Mouse (Mus musculus) embryonic facial prominence, embryonic 15.5 days (tissue): ENCODE results near the gene Sbf1. TPM values are rescaled to one million over a fixed set of nuclear protein-coding genes. Genes with fewer than 3 reads are reported as not detected.

Source experiments
- ATAC-seq: fragments of 200-750 bp; cut with Nextera tagmentation; 2 replicates; pipeline ENCODE4 v1.8.0; 2017; ENCODE audit warnings: low read depth, moderate TSS enrichment; ENCODE audit not compliant: insufficient number of reproducible peaks, low FRiP score, low TSS enrichment
- H3K27ac ChIP-seq: fragments of 300-500 bp; sonication (generic); replicated peaks from 2 replicates; pipeline ENCODE4 v1.5.1; 2015; ENCODE audit warnings: mild to moderate bottlenecking, inconsistent platforms
- H3K27me3 ChIP-seq: fragments of 300-500 bp; sonication (generic); 2 replicates; pipeline ENCODE4 v1.6.1; 2015; ENCODE audit warnings: inconsistent platforms
- H3K36me3 ChIP-seq: fragments of 300-500 bp; sonication (generic); 2 replicates; pipeline ENCODE4 v1.6.1; 2015; ENCODE audit warnings: mild to moderate bottlenecking, inconsistent platforms
- H3K4me1 ChIP-seq: fragments of 300-500 bp; sonication (generic); 2 replicates; pipeline ENCODE4 v1.6.1; 2015; ENCODE audit warnings: inconsistent platforms
- H3K4me2 ChIP-seq: fragments of 300-500 bp; sonication (generic); replicated peaks from 2 replicates; pipeline ENCODE4 v1.6.1; 2015; ENCODE audit warnings: mild to moderate bottlenecking, inconsistent platforms
- H3K4me3 ChIP-seq: fragments of 300-500 bp; sonication (generic); replicated peaks from 2 replicates; pipeline ENCODE4 v1.5.1; 2015; ENCODE audit warnings: mild to moderate bottlenecking, inconsistent platforms
- H3K9ac ChIP-seq: fragments of 300-500 bp; sonication (generic); 2 replicates; pipeline ENCODE4 v1.6.1; 2015; ENCODE audit warnings: inconsistent platforms
- H3K9me3 ChIP-seq: fragments of 300-500 bp; sonication (generic); replicated peaks from 2 replicates; pipeline ENCODE4 v1.6.1; 2016; ENCODE audit warnings: inconsistent platforms
- WGBS: fragments of 180-500 bp; shearing (Covaris S2); methylation state at CpG from one replicate; pipeline ENCODE4 v1.1.7; 2015; 5-methylcytosine and 5-hydroxymethylcytosine counted together
- polyA plus RNA-seq: library from polyadenylated mRNA; unstranded; fragments of >200 nt; fragmentation: Nextera tagmentation; extraction: Ambion mirVana; gene quantifications from 2 replicates; pipeline ENCODE4 v1.2.1, GENCODE M21; 2015

Sbf1 gene
- 57.3 and 65.5 TPM in 2 replicates for polyA plus RNA-seq

DNA sequence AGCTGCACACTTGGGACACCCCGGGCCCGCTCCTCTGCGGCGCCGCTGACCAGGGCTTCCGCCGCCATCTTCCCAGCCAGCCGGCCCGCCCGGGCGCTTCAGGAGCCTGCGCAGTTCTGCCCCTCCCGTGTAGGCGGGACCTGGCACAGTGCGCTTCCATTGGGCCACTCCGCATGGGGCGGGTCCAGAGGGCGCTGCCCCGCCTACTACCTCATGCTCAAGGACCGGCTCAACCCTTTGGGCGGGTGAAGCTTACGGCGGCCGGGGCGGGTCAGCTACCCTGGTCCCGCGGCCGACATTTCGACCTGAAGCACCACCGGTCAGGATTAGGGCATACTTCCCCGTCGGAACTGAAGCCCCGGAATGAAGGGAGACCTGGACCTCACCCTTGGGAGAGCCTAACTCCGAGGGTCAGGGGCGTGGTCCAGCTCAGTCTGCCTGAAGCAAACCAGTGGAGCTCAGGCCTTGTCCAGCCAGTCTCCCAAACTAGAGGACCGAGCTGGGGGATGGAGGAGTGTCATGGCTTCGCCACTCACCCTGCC, at the start of gene Sbf1:
Gene Sbf1, minus strand, starts transcription at position 122 of the 542 bp plus-strand sequence.
- peak within 1 kb of the TSS; percentile 97 for H3K4me3 ChIP-seq
- H3K4me2 ChIP-seq: peak within 1 kb of the TSS; percentile 72
- H3K36me3 ChIP-seq: no peaks in the 10 kb centered on the region
- no peaks in the 10 kb centered on the region for H3K9me3 ChIP-seq
- peak within 1 kb of the TSS; percentile 85 for H3K9ac ChIP-seq
- H3K27ac ChIP-seq: peak within 1 kb of the TSS; percentile 48; the same call in 1 of the 2 replicates
- no peaks in the 10 kb centered on the region for H3K27me3 ChIP-seq
- WGBS: under 1% methylated on average over 37 of the region's 37 CpGs
- peak; percentile 100 for ATAC-seq
- peaks cover 24% of the 10 kb centered on the region for H3K4me1 ChIP-seq

DNA sequence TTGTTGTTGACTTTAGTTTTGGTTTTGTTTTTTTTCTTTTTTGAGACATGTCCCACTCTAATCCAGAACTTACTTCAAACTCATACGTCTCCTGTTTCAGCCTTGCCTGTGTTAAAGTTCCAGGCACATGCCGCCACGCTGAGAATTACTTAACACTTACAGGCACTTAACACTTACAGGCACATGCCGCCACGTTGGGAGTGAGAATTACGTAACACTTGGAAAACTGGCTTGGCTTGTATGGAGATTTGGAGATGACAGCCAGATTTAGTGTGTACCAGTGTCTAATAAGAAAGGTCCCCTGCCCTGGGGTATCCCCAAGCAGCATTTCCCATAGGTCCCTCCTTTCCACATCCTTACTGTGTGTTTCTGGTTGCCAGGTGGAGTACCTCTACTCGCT, 47.9 kb upstream of the Sbf1 start:
- no peak overlapping the region for H3K9ac ChIP-seq
- no peaks in the 10 kb centered on the region for H3K27me3 ChIP-seq
- H3K4me1 ChIP-seq: peaks cover under 1% of the 10 kb centered on the region; the same call in 1 of the 2 replicates
- H3K4me2 ChIP-seq: no peak overlapping the region
- no peak overlapping the region for H3K4me3 ChIP-seq
- H3K9me3 ChIP-seq: no peaks in the 10 kb centered on the region
- ATAC-seq: no peak
- H3K36me3 ChIP-seq: peaks cover 79% of the 10 kb centered on the region
- WGBS: 88% methylated on average over 7 of the region's 7 CpGs
- no peak overlapping the region for H3K27ac ChIP-seq

DNA sequence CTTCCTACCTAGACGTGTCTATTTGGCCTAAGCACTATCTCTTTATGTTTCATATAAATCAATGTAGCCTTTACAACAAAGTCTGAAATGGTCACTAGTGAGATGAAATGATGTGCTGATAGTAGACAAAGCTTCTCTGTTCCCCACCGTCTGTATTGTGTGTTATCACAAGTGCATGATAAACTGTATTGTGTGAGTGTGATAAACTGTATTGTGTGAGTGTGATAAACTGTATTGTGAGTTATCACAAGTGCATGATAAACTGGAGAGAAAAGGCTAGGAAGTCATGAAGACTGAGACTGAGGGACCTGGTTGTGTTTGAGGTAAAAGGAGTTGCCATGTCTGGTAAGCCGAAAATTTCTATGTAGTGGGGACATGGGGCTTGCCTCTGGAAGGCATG, 43.7 kb upstream of the Sbf1 start:
- ATAC-seq: no peak
- H3K4me1 ChIP-seq: peaks cover 25% of the 10 kb centered on the region
- H3K9me3 ChIP-seq: no peaks in the 10 kb centered on the region
- H3K27ac ChIP-seq: no peak overlapping the region
- WGBS: 76% methylated on average over 3 of the region's 3 CpGs
- H3K9ac ChIP-seq: no peak overlapping the region
- no peak overlapping the region for H3K4me2 ChIP-seq
- peaks cover 40% of the 10 kb centered on the region for H3K36me3 ChIP-seq
- H3K4me3 ChIP-seq: no peak overlapping the region
- no peaks in the 10 kb centered on the region for H3K27me3 ChIP-seq

GRCm38 (mm10) chr15:89356372-89356771, 41.3 kb upstream of the Sbf1 start:
- H3K9me3 ChIP-seq: no peaks in the 10 kb centered on the region
- H3K4me2 ChIP-seq: peak overlapping the region; percentile 74
- ATAC-seq: peak; percentile 56
- 0% methylated on average over 15 of the region's 15 CpGs for WGBS
- peak overlapping the region; percentile 91 for H3K4me3 ChIP-seq
- peak overlapping the region; percentile 83 for H3K9ac ChIP-seq
- H3K27me3 ChIP-seq: no peaks in the 10 kb centered on the region
- H3K36me3 ChIP-seq: peaks cover 45% of the 10 kb centered on the region
- H3K27ac ChIP-seq: peak overlapping the region; percentile 94
- H3K4me1 ChIP-seq: peaks cover 26% of the 10 kb centered on the region

DNA sequence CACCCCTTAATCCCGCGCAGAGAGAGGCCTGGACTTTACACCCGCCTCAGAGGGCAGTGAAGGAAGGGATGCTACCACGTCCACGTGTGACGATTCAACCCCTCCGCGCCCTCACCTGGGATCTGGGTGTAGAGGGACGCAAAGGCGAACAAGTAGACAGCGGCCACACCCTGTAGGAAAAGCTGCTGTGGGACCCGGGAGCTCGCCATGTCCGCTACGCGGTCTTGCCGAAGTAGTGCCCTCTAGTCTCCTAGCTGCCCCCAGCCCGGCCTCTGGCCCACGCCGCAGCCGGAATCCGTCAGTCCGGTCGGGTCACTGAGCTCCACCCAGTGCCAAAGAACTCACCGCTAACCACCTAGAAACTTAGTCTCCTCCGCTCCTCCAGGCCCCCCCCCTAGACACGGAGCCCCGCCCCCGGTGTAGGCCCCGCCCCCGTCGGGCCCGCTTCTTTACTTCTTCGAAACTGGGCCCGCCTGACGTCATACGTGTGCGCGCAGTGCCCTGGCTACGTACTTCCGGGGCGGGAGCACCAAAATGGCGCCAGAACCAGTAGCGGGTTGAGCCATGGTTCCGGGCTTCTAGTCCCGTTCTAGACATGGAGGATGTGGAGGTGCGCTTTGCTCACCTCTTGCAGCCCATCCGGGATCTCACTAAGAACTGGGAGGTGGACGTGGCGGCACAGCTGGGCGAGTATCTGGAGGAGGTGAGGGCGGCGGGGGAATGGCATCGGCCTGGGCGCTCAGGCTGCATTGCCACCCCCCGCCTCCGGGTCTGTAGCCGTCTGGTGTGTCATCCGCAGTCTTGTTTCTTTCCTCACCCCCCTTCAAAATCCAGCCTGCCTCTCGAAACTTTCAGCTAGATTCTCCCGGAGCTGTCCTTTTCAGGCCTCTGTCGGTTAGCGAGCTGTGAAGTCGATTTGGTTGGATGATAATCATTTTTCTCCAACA, 40.4 kb upstream of the Sbf1 start, which contains the start of the genes Lmf2 and Ncaph2:
Gene Lmf2, minus strand, starts transcription at position 419 of the 947 bp plus-strand sequence.
Gene Ncaph2, plus strand, starts transcription at position 479 of the 947 bp plus-strand sequence.
- peak; percentile 90 for ATAC-seq
- under 1% methylated on average over 64 of the region's 64 CpGs for WGBS
- H3K4me2 ChIP-seq: peak within 1 kb of the TSS; percentile 74
- peaks cover 45% of the 10 kb centered on the region for H3K36me3 ChIP-seq
- peak within 1 kb of the TSS; percentile 91 for H3K4me3 ChIP-seq
- no peaks in the 10 kb centered on the region for H3K9me3 ChIP-seq
- H3K27me3 ChIP-seq: no peaks in the 10 kb centered on the region
- peaks cover 26% of the 10 kb centered on the region for H3K4me1 ChIP-seq
- peak within 1 kb of the TSS; percentile 94 for H3K27ac ChIP-seq
- peak within 1 kb of the TSS; percentile 83 for H3K9ac ChIP-seq

DNA sequence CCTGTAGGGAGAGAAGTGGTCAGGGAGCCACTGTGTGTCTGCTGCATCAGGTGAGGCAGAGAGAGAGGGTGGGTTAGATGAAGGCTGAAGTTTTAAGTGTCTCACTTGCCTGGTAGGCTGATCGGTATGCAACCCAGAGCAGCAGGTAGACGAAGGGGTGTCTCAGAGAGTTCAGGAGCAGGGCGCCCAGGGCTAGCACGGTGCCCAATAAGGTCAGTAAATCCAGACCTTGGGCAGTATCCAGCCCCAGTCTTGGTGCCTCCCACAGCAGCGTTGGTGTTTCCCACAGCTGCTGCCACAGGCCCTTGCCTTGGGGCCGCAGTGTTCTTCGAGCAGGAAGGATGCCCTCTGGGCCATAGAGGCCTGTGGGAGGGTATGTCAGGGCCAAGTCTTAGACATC, 39.3 kb upstream of the Sbf1 start:
- no peak for ATAC-seq
- H3K27me3 ChIP-seq: no peaks in the 10 kb centered on the region
- peaks cover 26% of the 10 kb centered on the region for H3K4me1 ChIP-seq
- peak overlapping the region; percentile 91 for H3K4me3 ChIP-seq
- peak overlapping the region; percentile 80 for H3K9ac ChIP-seq
- H3K9me3 ChIP-seq: no peaks in the 10 kb centered on the region
- H3K36me3 ChIP-seq: peaks cover 47% of the 10 kb centered on the region
- peak overlapping the region; percentile 74 for H3K4me2 ChIP-seq
- 65% methylated on average over 7 of the region's 7 CpGs for WGBS
- no peak overlapping the region for H3K27ac ChIP-seq

- H3K9ac ChIP-seq: no peak overlapping the region
- H3K27me3 ChIP-seq: no peaks in the 10 kb centered on the region
- peaks cover 47% of the 10 kb centered on the region for H3K36me3 ChIP-seq
- peaks cover 26% of the 10 kb centered on the region for H3K4me1 ChIP-seq
- WGBS: 93% methylated on average over 16 of the region's 16 CpGs
- ATAC-seq: no peak
- H3K9me3 ChIP-seq: no peaks in the 10 kb centered on the region
- H3K4me3 ChIP-seq: no peak overlapping the region
- peak overlapping the region; percentile 74; the same call in 1 of the 2 replicates for H3K4me2 ChIP-seq
- no peak overlapping the region for H3K27ac ChIP-seq
These were observed 38.7 kb upstream of the Sbf1 start for GRCm38 (mm10) chr15:89353837-89354236.

GRCm38 (mm10) chr15:89352795-89353194, 37.7 kb upstream of the Sbf1 start:
- Histone ChIP-seq H3K4me3 (no peak overlapping the region), H3K9ac (no peak overlapping the region), H3K27me3 (no peaks in the 10 kb centered on the region), H3K9me3 (no peaks in the 10 kb centered on the region), H3K4me1 (peaks cover 24% of the 10 kb centered on the region), H3K36me3 (peaks cover 42% of the 10 kb centered on the region), H3K27ac (no peak overlapping the region), H3K4me2 (no peak overlapping the region)
- ATAC-seq: no peak
- 94% methylated on average over 12 of the region's 12 CpGs for WGBS

DNA sequence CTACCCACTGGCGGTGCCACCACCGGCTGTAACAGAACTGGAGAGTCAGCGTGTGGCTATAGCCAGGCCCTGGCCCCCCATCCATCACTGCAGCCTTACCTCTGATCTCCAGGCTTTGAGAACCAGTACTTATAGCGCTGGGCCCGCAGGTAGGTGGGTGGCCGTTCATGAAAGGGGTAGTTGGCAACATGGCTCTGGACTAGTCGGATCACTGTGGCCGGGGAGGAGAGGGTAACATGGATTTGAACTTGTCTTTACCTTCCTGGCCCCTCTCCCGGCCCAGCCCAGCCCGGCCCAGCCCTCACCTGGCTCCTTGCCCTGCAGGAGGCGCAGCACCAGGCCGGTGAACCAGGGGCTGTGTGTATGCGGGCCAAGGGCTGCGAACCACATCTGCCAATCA, 36.9 kb upstream of the Sbf1 start:
- 94% methylated on average over 14 of the region's 14 CpGs for WGBS
- H3K9ac ChIP-seq: no peak overlapping the region
- no peak for ATAC-seq
- peaks cover 42% of the 10 kb centered on the region for H3K36me3 ChIP-seq
- no peaks in the 10 kb centered on the region for H3K9me3 ChIP-seq
- no peak overlapping the region for H3K4me3 ChIP-seq
- peaks cover 17% of the 10 kb centered on the region for H3K4me1 ChIP-seq
- H3K27ac ChIP-seq: no peak overlapping the region
- H3K27me3 ChIP-seq: no peaks in the 10 kb centered on the region
- H3K4me2 ChIP-seq: no peak overlapping the region

- Histone ChIP-seq H3K27ac (no peak overlapping the region), H3K4me1 (peaks cover 12% of the 10 kb centered on the region), H3K4me3 (no peak overlapping the region), H3K9me3 (no peaks in the 10 kb centered on the region), H3K4me2 (no peak overlapping the region), H3K9ac (no peak overlapping the region), H3K36me3 (peaks cover 42% of the 10 kb centered on the region), H3K27me3 (no peaks in the 10 kb centered on the region)
- WGBS: 89% methylated on average over 15 of the region's 15 CpGs
- ATAC-seq: no peak
These were observed 36.2 kb upstream of the Sbf1 start for GRCm38 (mm10) chr15:89351302-89351701.

GRCm38 (mm10) chr15:89350447-89350846, 35.3 kb upstream of the Sbf1 start:
- Histone ChIP-seq H3K27ac (no peak overlapping the region), H3K36me3 (peaks cover 42% of the 10 kb centered on the region), H3K4me3 (no peak overlapping the region), H3K9ac (no peak overlapping the region), H3K4me2 (no peak overlapping the region), H3K27me3 (no peaks in the 10 kb centered on the region), H3K9me3 (no peaks in the 10 kb centered on the region), H3K4me1 (peaks cover 12% of the 10 kb centered on the region)
- ATAC-seq: no peak
- 77% methylated on average over 5 of the region's 5 CpGs for WGBS
